Mouse (Mus musculus) embryonic fibroblast, embryonic 13.5 days (primary cell): Measurements from ENCODE around the gene Lamb2.

Source experiments
- CTCF ChIP-seq: IDR thresholded peaks from 2 replicates; pipeline ENCODE4 v1.5.1; 2011; ENCODE audit warnings: mild to moderate bottlenecking, control low read depth, low read length, moderate library complexity, borderline replicate concordance; ENCODE audit not compliant: insufficient read depth
- POLR2A ChIP-seq: IDR thresholded peaks from 2 replicates; pipeline ENCODE4 v1.6.1; 2011; ENCODE audit warnings: low read depth, mild to moderate bottlenecking, control low read depth, low read length, moderate library complexity

DNA sequence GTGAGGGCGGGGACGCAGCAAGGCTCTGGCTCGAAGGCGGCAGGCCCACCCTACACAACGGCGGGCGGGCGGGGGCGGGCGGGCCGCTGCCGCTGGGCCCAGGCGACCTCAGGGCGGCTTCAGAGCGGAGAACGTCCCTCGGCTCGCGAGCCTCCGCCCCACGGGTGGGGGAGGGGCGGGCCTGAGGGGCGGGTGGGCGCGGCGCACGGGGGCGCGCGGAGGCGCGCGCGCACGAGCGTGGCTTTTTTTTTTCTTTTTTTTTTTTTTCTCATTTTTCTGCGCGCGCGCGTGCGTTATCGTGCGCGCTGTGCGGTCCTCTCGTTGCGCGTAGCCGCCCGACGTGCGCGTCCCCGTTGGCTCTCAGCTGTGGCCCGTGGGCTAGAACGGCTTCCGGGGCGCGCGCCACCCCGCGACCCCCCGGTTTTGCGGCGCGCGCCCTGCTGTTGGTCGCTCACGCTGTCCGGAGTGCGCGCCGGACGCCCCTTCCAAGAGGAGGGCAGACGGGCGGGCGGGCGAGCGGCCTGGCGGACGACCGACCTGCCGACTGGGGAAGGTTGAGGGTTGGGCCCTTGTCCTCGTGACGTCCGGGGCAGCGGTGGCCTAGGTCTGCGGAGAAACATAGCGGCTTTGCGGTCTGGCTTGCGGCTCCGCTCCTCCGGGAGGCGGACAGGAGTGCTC lies 37.9 kb downstream of the Lamb2 start:
- no peak; the same call in 1 of the 2 replicates for TF ChIP-seq POLR2A
- TF ChIP-seq CTCF = no peak
